Mouse (Mus musculus) lung, postnatal 36 days (tissue): Measurements from ENCODE around the gene Hist1h1d.
"Not testable (repeated sequence)": the region's sequence is repeated elsewhere in the genome, so short reads cannot be mapped to it uniquely, and the experiment has no call there.

Experiments used
- DNase-seq: peaks from one replicate; pipeline ENCODE4 v3.0.0; 2022; ENCODE audit warnings: mixed read lengths

Gene Hist1h1d

GRCm38 (mm10) chr13:23550761-23551145 is 2.3 kb upstream of the Hist1h1d start:
- no peak for DNase-seq

- DNase-seq = peak; percentile 92
These were observed 1.8 kb upstream of the Hist1h1d start, which contains the start of gene Hist1h4f for GRCm38 (mm10) chr13:23551146-23551834. Gene Hist1h4f, minus strand, starts transcription at chr13:23551648.

GRCm38 (mm10) chr13:23551931-23552914 is 839 bp upstream of the Hist1h1d start:
- DNase-seq = no peak

- no peak for DNase-seq
These were observed 1.3 kb downstream of the Hist1h1d start for GRCm38 (mm10) chr13:23554393-23554792.

GRCm38 (mm10) chr13:23554925-23555838 is 2.1 kb downstream of the Hist1h1d start:
- peak; percentile 82 for DNase-seq

- DNase-seq = peak; percentile 93
These were observed 2.9 kb downstream of the Hist1h1d start for GRCm38 (mm10) chr13:23555839-23556416.

- DNase-seq = no peak
These were observed 3.8 kb downstream of the Hist1h1d start for GRCm38 (mm10) chr13:23556906-23557305.

- DNase-seq = not testable (repeated sequence)
These were observed 7.6 kb downstream of the Hist1h1d start for GRCm38 (mm10) chr13:23560699-23561098.

GRCm38 (mm10) chr13:23561531-23561882 is 8.4 kb downstream of the Hist1h1d start:
- not testable (repeated sequence) for DNase-seq

GRCm38 (mm10) chr13:23561883-23562659 is 9.0 kb downstream of the Hist1h1d start, which contains the start of gene Hist1h3e:
Gene Hist1h3e, minus strand, starts transcription at chr13:23562369.
- DNase-seq = peak; percentile 97

- DNase-seq = peak; percentile 59
These were observed 9.8 kb downstream of the Hist1h1d start for GRCm38 (mm10) chr13:23562699-23563462.

GRCm38 (mm10) chr13:23564482-23564881 is 11.4 kb downstream of the Hist1h1d start:
- DNase-seq = no peak

- DNase-seq = not testable (repeated sequence)
These were observed 17.4 kb downstream of the Hist1h1d start for GRCm38 (mm10) chr13:23570261-23571021.

GRCm38 (mm10) chr13:23571022-23571503 is 18.0 kb downstream of the Hist1h1d start, which contains the start of the genes Hist1h2ae and Hist1h2bg:
Gene Hist1h2ae, minus strand, starts transcription at chr13:23571220.
Gene Hist1h2bg, plus strand, starts transcription at chr13:23571396.
- peak; percentile 85 for DNase-seq

GRCm38 (mm10) chr13:23571504-23572217 is 18.6 kb downstream of the Hist1h1d start:
- DNase-seq = not testable (repeated sequence)

- DNase-seq = no peak
These were observed 19.4 kb downstream of the Hist1h1d start for GRCm38 (mm10) chr13:23572218-23573033.

- DNase-seq = not testable (repeated sequence)
These were observed 20.2 kb downstream of the Hist1h1d start for GRCm38 (mm10) chr13:23573034-23573897.
